Mouse (Mus musculus) myocyte (in vitro differentiated cells): ENCODE data around the gene Slco3a1. TPM values are rescaled to one million over a fixed set of nuclear protein-coding genes. Genes with fewer than 3 reads are reported as not detected.

Experiments
- H3K27me3 ChIP-seq: one replicate; pipeline ENCODE4 v1.6.1; 2011; ENCODE audit not compliant: control insufficient read depth, insufficient read depth, insufficient read length
- H3K36me3 ChIP-seq: one replicate; pipeline ENCODE4 v1.6.1; 2011; ENCODE audit not compliant: control insufficient read depth, insufficient read depth
- H3K4me2 ChIP-seq: one replicate; pipeline ENCODE4 v1.6.1; 2011; ENCODE audit warnings: low read depth, control low read depth
- H3K4me3 ChIP-seq: one replicate; pipeline ENCODE4 v1.5.1; 2011; ENCODE audit warnings: mild to moderate bottlenecking, control low read depth, moderate library complexity
- H3K79me2 ChIP-seq: one replicate; pipeline ENCODE4 v1.6.1; 2011; ENCODE audit not compliant: control insufficient read depth, insufficient read depth
- H3ac ChIP-seq: one replicate; pipeline ENCODE4 v1.6.1; 2011; ENCODE audit not compliant: control insufficient read depth, insufficient read length
- CEBPB ChIP-seq: IDR thresholded peaks from 2 replicates; pipeline ENCODE4 v1.6.1; 2011; ENCODE audit warnings: mild to moderate bottlenecking, moderate library complexity; ENCODE audit not compliant: poor library complexity, insufficient read depth, severe bottlenecking
- E2F4 ChIP-seq: IDR thresholded peaks from one replicate; pipeline ENCODE4 v1.6.1; 2011; ENCODE audit warnings: mild to moderate bottlenecking, control low read depth, moderate library complexity; ENCODE audit not compliant: insufficient read depth
- MAX ChIP-seq: IDR thresholded peaks from one replicate; pipeline ENCODE4 v1.6.1; 2011; ENCODE audit warnings: low read depth, mild to moderate bottlenecking, control low read depth
- MYOD1 ChIP-seq, 3 experiments: IDR thresholded peaks; one replicate each; pipeline ENCODE4 v1.6.1; 2011; ENCODE audit warnings: control low read depth in 2 of 3, low read depth in 2 of 3, mild to moderate bottlenecking in 2 of 3, moderate library complexity in 1 of 3; ENCODE audit not compliant: insufficient read length in 2 of 3, control insufficient read depth in 1 of 3
- MYOG ChIP-seq, 3 experiments: IDR thresholded peaks; one replicate each; pipeline ENCODE4 v1.6.1; 2011; ENCODE audit warnings: control low read depth in 2 of 3, low read depth in 2 of 3, mild to moderate bottlenecking in 2 of 3; ENCODE audit not compliant: insufficient read length in 2 of 3, control insufficient read depth in 1 of 3, insufficient read depth in 1 of 3
- POLR2A ChIP-seq: IDR thresholded peaks from one replicate; pipeline ENCODE4 v1.6.1; 2011; ENCODE audit warnings: low read depth, mild to moderate bottlenecking, control low read depth, moderate library complexity; ENCODE audit not compliant: insufficient read length
- POLR2AphosphoS2 ChIP-seq: IDR thresholded peaks from one replicate; pipeline ENCODE4 v1.6.1; 2011; ENCODE audit warnings: low read depth, control low read depth; ENCODE audit not compliant: insufficient read length
- REST ChIP-seq: IDR thresholded peaks from one replicate; pipeline ENCODE4 v1.6.1; 2011; ENCODE audit warnings: mild to moderate bottlenecking, control low read depth, moderate library complexity; ENCODE audit not compliant: insufficient read depth, insufficient read length
- SRF ChIP-seq: IDR thresholded peaks from one replicate; pipeline ENCODE4 v1.6.1; 2011; ENCODE audit warnings: low read depth; ENCODE audit not compliant: control insufficient read depth, insufficient read length
- TCF12 ChIP-seq: IDR thresholded peaks from one replicate; pipeline ENCODE4 v1.6.1; 2011; ENCODE audit warnings: mild to moderate bottlenecking, control low read depth; ENCODE audit not compliant: poor library complexity, insufficient read depth, severe bottlenecking
- TCF3 ChIP-seq: IDR thresholded peaks from one replicate; pipeline ENCODE4 v1.6.1; 2011; ENCODE audit warnings: low read depth, control low read depth; ENCODE audit not compliant: insufficient read length
- USF1 ChIP-seq: IDR thresholded peaks from one replicate; pipeline ENCODE4 v1.6.1; 2011; ENCODE audit warnings: low read depth, mild to moderate bottlenecking, control low read depth, moderate library complexity
- polyA plus RNA-seq: library from polyadenylated mRNA; unstranded; fragments of >200 nt; fragmentation: generic; extraction: Trizol; gene quantifications from one replicate; pipeline ENCODE4 v1.2.1, GENCODE M21; 2012; ENCODE audit warnings: missing spikeins

The Slco3a1 gene
- polyA plus RNA-seq, 1 experiment, result 50.7 TPM

GRCm38 (mm10) chr7:74519386-74519785, 35.2 kb downstream of the Slco3a1 start:
- TF ChIP-seq TCF3 (no peak), USF1 (no peak), SRF (no peak), MAX (no peak)
- H3K4me2 ChIP-seq, result no peak overlapping the region
- H3K79me2 ChIP-seq, result peaks cover 26% of the 10 kb centered on the region
- H3K36me3 ChIP-seq, result no peaks in the 10 kb centered on the region
- no peak overlapping the region for H3K4me3 ChIP-seq
- H3ac ChIP-seq, result no peak overlapping the region
- H3K27me3 ChIP-seq, result no peaks in the 10 kb centered on the region

- no peak overlapping the region for H3ac ChIP-seq
- TF ChIP-seq MYOD1 (IDR thresholded peaks at IDR 0.05; ENCODE audit: control insufficient read depth in 1 of 3, insufficient read length in 2 of 3, low read depth in 2 of 3) (no peak), REST (no peak)
- H3K36me3 ChIP-seq, result no peaks in the 10 kb centered on the region
- peaks cover 27% of the 10 kb centered on the region for H3K79me2 ChIP-seq
- H3K4me3 ChIP-seq, result no peak overlapping the region
- H3K4me2 ChIP-seq, result no peak overlapping the region
- no peaks in the 10 kb centered on the region for H3K27me3 ChIP-seq
Measured at GRCm38 (mm10) chr7:74518776-74519175, 35.8 kb downstream of the Slco3a1 start.

- Histone ChIP-seq H3K4me3 (no peak overlapping the region), H3K27me3 (no peaks in the 10 kb centered on the region), H3K79me2 (peaks cover 31% of the 10 kb centered on the region), H3ac (no peak overlapping the region), H3K4me2 (no peak overlapping the region), H3K36me3 (no peaks in the 10 kb centered on the region)
- TF ChIP-seq MAX (no peak), CEBPB (no peak), USF1 (no peak), TCF3 (no peak), MYOG (IDR thresholded peaks at IDR 0.05; ENCODE audit: control insufficient read depth in 1 of 3, insufficient read depth in 1 of 3, insufficient read length in 2 of 3, low read depth in 2 of 3) (no peak), MYOD1 (IDR thresholded peaks at IDR 0.05; ENCODE audit: control insufficient read depth in 1 of 3, insufficient read length in 2 of 3, low read depth in 2 of 3) (no peak), POLR2A (no peak)
Measured at GRCm38 (mm10) chr7:74518255-74518654, 36.3 kb downstream of the Slco3a1 start.

DNA sequence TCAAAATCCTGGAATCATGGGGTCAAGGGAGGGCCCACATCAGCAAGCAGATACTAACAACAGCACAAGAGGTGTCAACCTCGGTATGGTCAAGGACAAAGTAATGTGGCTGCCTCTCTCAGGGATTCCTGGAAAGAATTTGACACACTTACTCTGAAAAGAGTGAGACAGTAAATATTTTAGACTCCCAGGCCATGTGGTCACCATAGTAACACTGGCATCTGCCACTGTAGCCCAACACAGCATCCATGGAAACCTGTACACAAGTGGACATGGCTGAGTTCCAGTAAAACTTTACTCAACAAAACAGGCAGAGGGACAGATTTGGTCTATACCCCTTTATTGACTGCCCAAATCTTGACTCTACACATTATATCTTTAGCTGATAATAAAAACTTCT, 43.9 kb downstream of the Slco3a1 start:
- H3ac ChIP-seq, result no peak overlapping the region
- no peak overlapping the region for H3K4me2 ChIP-seq
- peaks cover 16% of the 10 kb centered on the region for H3K79me2 ChIP-seq
- H3K36me3 ChIP-seq, result no peaks in the 10 kb centered on the region
- no peak overlapping the region for H3K4me3 ChIP-seq
- no peaks in the 10 kb centered on the region for H3K27me3 ChIP-seq
- no peak for TF ChIP-seq REST
- no peak for TF ChIP-seq POLR2AphosphoS2
- no peak for TF ChIP-seq MYOG (IDR thresholded peaks at IDR 0.05; ENCODE audit: control insufficient read depth in 1 of 3, insufficient read depth in 1 of 3, insufficient read length in 2 of 3, low read depth in 2 of 3)
- TF ChIP-seq TCF3, result no peak
- no peak for TF ChIP-seq SRF
- TF ChIP-seq TCF12, result no peak
- no peak for TF ChIP-seq MYOD1 (IDR thresholded peaks at IDR 0.05; ENCODE audit: control insufficient read depth in 1 of 3, insufficient read length in 2 of 3, low read depth in 2 of 3)
- no peak for TF ChIP-seq USF1
- TF ChIP-seq POLR2A, result no peak
- TF ChIP-seq CEBPB, result no peak

GRCm38 (mm10) chr7:74508205-74508604, 46.4 kb downstream of the Slco3a1 start:
- no peak overlapping the region for H3K4me2 ChIP-seq
- no peak overlapping the region for H3K4me3 ChIP-seq
- H3K27me3 ChIP-seq, result no peaks in the 10 kb centered on the region
- peaks cover 15% of the 10 kb centered on the region for H3K79me2 ChIP-seq
- TF ChIP-seq MYOG (IDR thresholded peaks at IDR 0.05; ENCODE audit: control insufficient read depth in 1 of 3, insufficient read depth in 1 of 3, insufficient read length in 2 of 3, low read depth in 2 of 3), result no peak
- no peak for TF ChIP-seq E2F4
- no peak for TF ChIP-seq REST
- no peak for TF ChIP-seq TCF12
- H3K36me3 ChIP-seq, result no peaks in the 10 kb centered on the region
- no peak overlapping the region for H3ac ChIP-seq

GRCm38 (mm10) chr7:74506856-74507255, 47.7 kb downstream of the Slco3a1 start:
- Histone ChIP-seq H3K4me2 (no peak overlapping the region), H3K4me3 (no peak overlapping the region), H3K79me2 (peaks cover 19% of the 10 kb centered on the region), H3K27me3 (no peaks in the 10 kb centered on the region), H3K36me3 (no peaks in the 10 kb centered on the region), H3ac (no peak overlapping the region)
- TF ChIP-seq POLR2AphosphoS2 (no peak), REST (no peak), E2F4 (no peak), POLR2A (no peak), TCF3 (no peak), TCF12 (no peak), SRF (no peak), CEBPB (no peak), MYOD1 (IDR thresholded peaks at IDR 0.05; ENCODE audit: control insufficient read depth in 1 of 3, insufficient read length in 2 of 3, low read depth in 2 of 3) (no peak), MYOG (IDR thresholded peaks at IDR 0.05; ENCODE audit: control insufficient read depth in 1 of 3, insufficient read depth in 1 of 3, insufficient read length in 2 of 3, low read depth in 2 of 3) (no peak), USF1 (no peak), MAX (no peak)
